Mouse (Mus musculus) kidney, embryonic 14.5 days (tissue): ENCODE measurements at regions not wholly inside any gene's neighbourhood (a gene's known extent, or its start where the extent isn't known, plus 50 kb on each side); places are given as distances from the start of the nearest gene placed in this dataset.
A peak's percentile ranks its signal among the peaks of the same experiment; 100 is the strongest.

Source experiments
- ATAC-seq: fragments of 200-750 bp; cut with Nextera tagmentation; 2 replicates; pipeline ENCODE4 v1.8.0; 2017; ENCODE audit warnings: moderate number of reproducible peaks, mild to moderate bottlenecking, moderate TSS enrichment, moderate library complexity; ENCODE audit not compliant: low FRiP score, low TSS enrichment
- H3K27ac ChIP-seq: fragments of 300-500 bp; sonication (generic); 2 replicates; pipeline ENCODE4 v1.5.1; 2014; ENCODE audit warnings: low read depth, mild to moderate bottlenecking, low read length, moderate library complexity, mixed read lengths
- H3K27me3 ChIP-seq: fragments of 300-500 bp; sonication (generic); 2 replicates; pipeline ENCODE4 v1.6.1; 2014; ENCODE audit warnings: mild to moderate bottlenecking, low read length; ENCODE audit not compliant: control insufficient read depth, insufficient read depth
- H3K36me3 ChIP-seq: fragments of 300-500 bp; sonication (generic); 2 replicates; pipeline ENCODE4 v1.6.1; 2014; ENCODE audit warnings: low read length, mixed read lengths; ENCODE audit not compliant: control insufficient read depth, insufficient read depth
- H3K4me1 ChIP-seq: fragments of 300-500 bp; sonication (generic); 2 replicates; pipeline ENCODE4 v1.6.1; 2014; ENCODE audit warnings: low read length, mixed read lengths; ENCODE audit not compliant: control insufficient read depth, insufficient read depth
- H3K4me2 ChIP-seq: fragments of 300-500 bp; sonication (generic); replicated peaks from 2 replicates; pipeline ENCODE4 v1.6.1; 2014; ENCODE audit warnings: low read depth, mild to moderate bottlenecking, low read length
- H3K4me3 ChIP-seq: fragments of 300-500 bp; sonication (generic); 2 replicates; pipeline ENCODE4 v1.5.1; 2014; ENCODE audit warnings: mild to moderate bottlenecking, low read length
- H3K9ac ChIP-seq: fragments of 300-500 bp; sonication (generic); 2 replicates; pipeline ENCODE4 v1.6.1; 2014; ENCODE audit warnings: low read depth, mild to moderate bottlenecking, low read length, moderate library complexity
- H3K9me3 ChIP-seq: fragments of 300-500 bp; sonication (generic); 2 replicates; pipeline ENCODE4 v1.6.1; 2016; ENCODE audit warnings: low read length; ENCODE audit not compliant: control insufficient read depth
- WGBS: fragments of 180-500 bp; shearing (Covaris S2); extraction: QIAGEN DNeasy Blood & Tissue Kit; methylation state at CpG from one replicate; pipeline ENCODE4 v1.1.7; 2014; 5-methylcytosine and 5-hydroxymethylcytosine counted together

DNA sequence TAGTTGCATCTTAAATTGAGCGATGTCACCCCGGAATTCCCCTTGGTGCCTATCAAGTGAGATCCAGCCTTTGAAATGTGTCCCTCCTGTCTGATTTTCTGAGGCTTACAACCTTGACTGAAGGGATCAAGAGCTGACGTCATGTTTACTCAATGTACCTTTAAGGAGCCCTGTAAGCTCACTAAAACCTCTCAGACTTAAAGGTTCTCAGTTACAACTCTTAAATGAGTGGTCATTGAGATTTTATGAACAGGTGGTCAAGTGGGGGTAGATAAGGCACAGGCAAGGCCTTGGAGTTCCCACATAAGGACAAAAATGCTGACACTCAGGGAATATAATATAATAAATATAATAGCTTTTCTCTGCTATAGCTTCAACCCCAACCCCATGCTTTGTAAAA, 392.4 kb downstream of the Gsdmc2 start:
- H3K4me3 ChIP-seq = no peak overlapping the region
- no peaks in the 10 kb centered on the region for H3K4me1 ChIP-seq
- no peak overlapping the region for H3K27ac ChIP-seq
- 85% methylated on average over 3 of the region's 3 CpGs for WGBS
- no peak overlapping the region for H3K4me2 ChIP-seq
- H3K36me3 ChIP-seq = no peaks in the 10 kb centered on the region
- H3K27me3 ChIP-seq = no peaks in the 10 kb centered on the region
- 0 out of 2 replicates have a peak, but pooled peaks cover 2% of the 10 kb centered on the region for H3K9me3 ChIP-seq
- ATAC-seq = no peak
- H3K9ac ChIP-seq = no peak overlapping the region

GRCm38 (mm10) chr15:63446288-63446687, 398.7 kb downstream of the Gsdmc2 start:
- Histone ChIP-seq H3K9me3 (0 out of 2 replicates have a peak, but pooled peaks cover 2% of the 10 kb centered on the region), H3K4me3 (no peak overlapping the region), H3K36me3 (no peaks in the 10 kb centered on the region), H3K4me2 (no peak overlapping the region), H3K4me1 (no peaks in the 10 kb centered on the region), H3K27me3 (no peaks in the 10 kb centered on the region), H3K27ac (peak overlapping the region; percentile 37; the same call in 1 of the 2 replicates), H3K9ac (no peak overlapping the region)
- WGBS = 48% methylated on average over 4 of the region's 4 CpGs
- peak; percentile 74 for ATAC-seq

GRCm38 (mm10) chr15:63445016-63445415, 400.0 kb downstream of the Gsdmc2 start:
- H3K4me3 ChIP-seq = no peak overlapping the region
- no peak overlapping the region; the same call in 1 of the 2 replicates for H3K27ac ChIP-seq
- H3K9ac ChIP-seq = no peak overlapping the region
- H3K4me2 ChIP-seq = no peak overlapping the region
- 0 out of 2 replicates have a peak, but pooled peaks cover 2% of the 10 kb centered on the region for H3K9me3 ChIP-seq
- WGBS = 35% methylated on average over 4 of the region's 4 CpGs
- no peaks in the 10 kb centered on the region for H3K4me1 ChIP-seq
- H3K27me3 ChIP-seq = no peaks in the 10 kb centered on the region
- no peaks in the 10 kb centered on the region for H3K36me3 ChIP-seq
- peak; percentile 51; the same call in 1 of the 2 replicates for ATAC-seq

- H3K36me3 ChIP-seq = no peaks in the 10 kb centered on the region
- no peaks in the 10 kb centered on the region for H3K4me1 ChIP-seq
- no peak overlapping the region; the same call in 1 of the 2 replicates for H3K27ac ChIP-seq
- no peak overlapping the region for H3K4me2 ChIP-seq
- H3K27me3 ChIP-seq = no peaks in the 10 kb centered on the region
- 25% methylated on average over 6 of the region's 6 CpGs for WGBS
- ATAC-seq = peak; percentile 90
- H3K9ac ChIP-seq = no peak overlapping the region
- H3K4me3 ChIP-seq = no peak overlapping the region
- no peaks in the 10 kb centered on the region for H3K9me3 ChIP-seq
Measured at GRCm38 (mm10) chr15:63442146-63442780, 402.7 kb downstream of the Gsdmc2 start.

DNA sequence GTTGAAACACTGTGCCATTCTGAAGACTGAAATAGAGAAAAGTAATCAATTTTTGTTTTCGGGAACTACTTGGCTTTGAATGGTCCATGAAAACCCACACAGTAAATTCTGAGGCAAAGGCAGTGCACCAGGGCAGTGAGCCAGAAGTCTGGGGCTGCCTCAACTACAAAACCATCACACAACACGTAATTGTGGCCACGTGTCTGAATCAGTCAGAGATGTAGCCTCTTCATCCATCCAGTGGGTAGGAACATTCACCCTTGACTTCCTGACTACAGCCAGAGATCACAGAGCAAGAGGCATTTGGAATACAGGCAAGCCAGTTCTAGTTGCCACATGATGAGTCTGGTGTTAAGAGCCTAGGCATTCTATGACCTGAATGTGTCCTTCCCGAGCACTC, 432.3 kb downstream of the Gsdmc2 start:
- WGBS = 85% methylated on average over 4 of the region's 4 CpGs

GRCm38 (mm10) chr15:63411771-63412118, 433.2 kb downstream of the Gsdmc2 start:
- WGBS = 61% methylated on average over 3 of the region's 3 CpGs
- peak; percentile 77; the same call in 1 of the 2 replicates for ATAC-seq
- Histone ChIP-seq H3K4me1 (no peaks in the 10 kb centered on the region), H3K4me3 (no peak overlapping the region), H3K9ac (no peak overlapping the region), H3K27ac (no peak overlapping the region), H3K27me3 (no peaks in the 10 kb centered on the region), H3K9me3 (no peaks in the 10 kb centered on the region), H3K36me3 (no peaks in the 10 kb centered on the region), H3K4me2 (no peak overlapping the region)

More for the DNA sequence above, 432.3 kb downstream of the Gsdmc2 start:
- Histone ChIP-seq H3K4me3 (no peak overlapping the region), H3K4me1 (no peaks in the 10 kb centered on the region), H3K4me2 (no peak overlapping the region), H3K27ac (no peak overlapping the region), H3K9ac (no peak overlapping the region), H3K36me3 (no peaks in the 10 kb centered on the region), H3K27me3 (no peaks in the 10 kb centered on the region), H3K9me3 (no peaks in the 10 kb centered on the region)
- ATAC-seq = no peak

DNA sequence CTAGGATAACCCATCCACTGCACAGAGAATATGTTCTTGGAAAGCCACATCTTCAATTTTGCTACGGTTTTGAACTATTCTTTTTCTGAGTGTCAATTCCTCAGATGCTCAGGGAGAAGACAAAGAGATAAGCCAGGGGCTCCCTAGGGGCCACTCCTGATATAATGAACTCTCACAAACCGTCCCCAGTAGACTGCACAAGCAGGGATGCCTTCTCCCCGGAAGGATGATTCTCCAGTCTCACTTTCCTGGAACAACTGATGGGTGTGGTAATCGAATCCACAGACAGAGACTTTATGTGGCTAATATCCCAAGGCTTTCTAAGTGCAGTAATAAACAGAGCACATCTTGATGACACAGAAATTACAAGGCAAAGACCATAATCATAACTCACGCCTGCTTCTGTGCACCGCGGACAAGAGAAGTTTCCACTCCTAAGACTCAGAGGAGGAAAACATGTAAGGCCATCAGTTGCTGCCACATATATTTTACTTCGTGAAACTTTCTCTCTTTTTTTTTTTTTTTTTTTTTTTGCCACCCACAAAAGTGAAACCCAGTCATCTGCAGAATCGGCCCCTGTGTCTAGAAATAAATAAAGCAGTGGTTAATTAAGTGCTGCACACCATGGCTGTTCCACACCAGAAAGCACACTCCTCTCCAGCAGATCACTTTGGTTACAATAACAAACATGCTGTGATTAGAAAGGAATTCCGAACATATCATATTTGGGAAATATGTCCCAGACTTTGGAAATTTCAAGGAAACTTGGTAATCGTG, 433.8 kb downstream of the Gsdmc2 start:
- no peaks in the 10 kb centered on the region for H3K9me3 ChIP-seq
- ATAC-seq = peak; percentile 88
- no peaks in the 10 kb centered on the region for H3K36me3 ChIP-seq
- WGBS = 46% methylated on average over 11 of the region's 11 CpGs
- no peaks in the 10 kb centered on the region for H3K27me3 ChIP-seq
- no peak overlapping the region for H3K9ac ChIP-seq
- peak overlapping the region; percentile 76 for H3K27ac ChIP-seq
- 0 out of 2 replicates have a peak overlapping the region, but pooled peaks have one; percentile 0 for H3K4me2 ChIP-seq
- H3K4me1 ChIP-seq = no peaks in the 10 kb centered on the region
- H3K4me3 ChIP-seq = no peak overlapping the region

GRCm38 (mm10) chr15:63400445-63400844, 444.5 kb downstream of the Gsdmc2 start:
- no peak overlapping the region for H3K27ac ChIP-seq
- no peaks in the 10 kb centered on the region for H3K9me3 ChIP-seq
- no peak overlapping the region for H3K4me2 ChIP-seq
- 61% methylated on average over 3 of the region's 3 CpGs for WGBS
- no peak for ATAC-seq
- H3K9ac ChIP-seq = no peak overlapping the region
- no peaks in the 10 kb centered on the region for H3K27me3 ChIP-seq
- no peaks in the 10 kb centered on the region for H3K36me3 ChIP-seq
- no peaks in the 10 kb centered on the region for H3K4me1 ChIP-seq
- H3K4me3 ChIP-seq = no peak overlapping the region

GRCm38 (mm10) chr15:63400011-63400410, 445.0 kb downstream of the Gsdmc2 start:
- no peak for ATAC-seq
- H3K4me1 ChIP-seq = no peaks in the 10 kb centered on the region
- no peaks in the 10 kb centered on the region for H3K36me3 ChIP-seq
- no peak overlapping the region for H3K4me3 ChIP-seq
- no peak overlapping the region for H3K9ac ChIP-seq
- no peaks in the 10 kb centered on the region for H3K27me3 ChIP-seq
- no peak overlapping the region for H3K27ac ChIP-seq
- 76% methylated on average over 1 of the region's 1 CpGs for WGBS
- no peaks in the 10 kb centered on the region for H3K9me3 ChIP-seq
- H3K4me2 ChIP-seq = no peak overlapping the region
